Mouse (Mus musculus) liver, embryonic 15.5 days (tissue): ENCODE measurements at regions not wholly inside any gene's neighbourhood (a gene's known extent, or its start where the extent isn't known, plus 50 kb on each side); places are given as distances from the start of the nearest gene placed in this dataset.
A peak's percentile ranks its signal among the peaks of the same experiment; 100 is the strongest.

Experiments
- ATAC-seq: fragments of 200-750 bp; cut with Nextera tagmentation; 2 replicates; pipeline ENCODE4 v1.8.0; 2017; ENCODE audit warnings: moderate number of reproducible peaks, mild to moderate bottlenecking, moderate library complexity; ENCODE audit not compliant: insufficient read depth
- H3K27ac ChIP-seq: fragments of 300-500 bp; sonication (generic); replicated peaks from 2 replicates; pipeline ENCODE4 v1.5.1; 2015; ENCODE audit warnings: mild to moderate bottlenecking, inconsistent platforms
- H3K27me3 ChIP-seq: fragments of 300-500 bp; sonication (generic); 2 replicates; pipeline ENCODE4 v1.6.1; 2015; ENCODE audit warnings: mild to moderate bottlenecking, inconsistent platforms
- H3K36me3 ChIP-seq: fragments of 300-500 bp; sonication (generic); replicated peaks from 2 replicates; pipeline ENCODE4 v1.6.1; 2015; ENCODE audit warnings: moderate library complexity, mild to moderate bottlenecking, inconsistent platforms
- H3K4me1 ChIP-seq: fragments of 300-500 bp; sonication (generic); replicated peaks from 2 replicates; pipeline ENCODE4 v1.6.1; 2015; ENCODE audit warnings: inconsistent platforms
- H3K4me2 ChIP-seq: fragments of 300-500 bp; sonication (generic); 2 replicates; pipeline ENCODE4 v1.6.1; 2015; ENCODE audit warnings: moderate library complexity, mild to moderate bottlenecking, inconsistent platforms
- H3K4me3 ChIP-seq: fragments of 300-500 bp; sonication (generic); replicated peaks from 2 replicates; pipeline ENCODE4 v1.5.1; 2015; ENCODE audit warnings: mild to moderate bottlenecking, inconsistent platforms
- H3K9ac ChIP-seq: fragments of 300-500 bp; sonication (generic); 2 replicates; pipeline ENCODE4 v1.6.1; 2015; ENCODE audit warnings: moderate library complexity, mild to moderate bottlenecking, inconsistent platforms
- H3K9me3 ChIP-seq: fragments of 300-500 bp; sonication (generic); replicated peaks from 2 replicates; pipeline ENCODE4 v1.6.1; 2016; ENCODE audit warnings: inconsistent platforms
- WGBS: fragments of 180-500 bp; shearing (Covaris S2); methylation state at CpG from one replicate; pipeline ENCODE4 v1.1.7; 2015; ENCODE audit warnings: mixed read lengths; ENCODE audit not compliant: insufficient replicate concordance; 5-methylcytosine and 5-hydroxymethylcytosine counted together

DNA sequence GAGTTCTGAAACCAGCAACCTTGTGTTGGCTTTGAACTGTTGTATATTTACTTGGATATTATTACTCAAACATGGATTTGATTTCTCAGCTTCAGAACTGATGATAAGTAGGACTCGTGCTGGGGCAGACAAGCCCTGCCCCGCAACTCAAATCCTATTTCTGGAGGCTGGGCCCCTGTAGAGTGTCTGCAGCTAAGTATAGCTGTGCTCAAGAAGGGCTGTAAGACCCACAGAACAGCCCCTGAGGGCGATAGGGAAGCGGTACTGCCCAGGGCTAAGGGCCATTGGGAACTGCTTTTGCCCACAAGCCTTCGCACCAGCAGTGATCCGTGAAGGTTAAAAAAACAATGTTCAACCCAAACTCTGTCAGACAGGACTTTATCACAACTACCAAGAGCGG is 191.9 kb upstream of the Lpp start:
- 70% methylated on average over 7 of the region's 7 CpGs for WGBS
- no peak overlapping the region for H3K4me3 ChIP-seq
- H3K4me1 ChIP-seq, result peaks cover 15% of the 10 kb centered on the region
- H3K36me3 ChIP-seq, result no peaks in the 10 kb centered on the region
- H3K27ac ChIP-seq, result 0 out of 2 replicates have a peak overlapping the region, but pooled peaks have one; percentile 34
- H3K4me2 ChIP-seq, result no peak overlapping the region
- ATAC-seq, result no peak
- no peaks in the 10 kb centered on the region for H3K27me3 ChIP-seq
- no peak overlapping the region for H3K9ac ChIP-seq
- no peaks in the 10 kb centered on the region for H3K9me3 ChIP-seq

DNA sequence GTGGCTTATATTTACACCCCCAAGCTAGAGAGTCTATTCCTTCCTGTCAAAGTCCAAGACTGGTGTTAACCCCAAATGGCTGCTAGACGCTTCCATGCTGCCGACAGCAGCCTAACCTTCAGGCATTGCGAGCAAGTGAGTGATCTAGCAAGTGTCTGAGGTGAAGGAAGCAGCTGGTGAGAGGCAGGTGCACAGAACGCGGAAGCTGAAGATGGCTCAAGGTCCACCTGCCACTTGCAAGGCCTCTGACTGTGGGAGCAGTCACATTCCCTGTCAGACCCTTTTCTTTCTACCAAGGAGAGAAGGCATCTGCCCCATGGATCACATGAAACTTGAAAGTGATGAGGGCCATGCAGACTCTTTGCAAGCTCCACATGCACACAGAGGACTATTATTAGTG is 193.1 kb upstream of the Lpp start:
- H3K9ac ChIP-seq, result no peak overlapping the region
- no peak overlapping the region for H3K4me3 ChIP-seq
- 68% methylated on average over 5 of the region's 5 CpGs for WGBS
- no peak overlapping the region for H3K4me2 ChIP-seq
- no peaks in the 10 kb centered on the region for H3K9me3 ChIP-seq
- peaks cover 15% of the 10 kb centered on the region for H3K4me1 ChIP-seq
- no peaks in the 10 kb centered on the region for H3K27me3 ChIP-seq
- peak overlapping the region; percentile 68 for H3K27ac ChIP-seq
- no peaks in the 10 kb centered on the region for H3K36me3 ChIP-seq
- peak; percentile 8; the same call in 1 of the 2 replicates for ATAC-seq

DNA sequence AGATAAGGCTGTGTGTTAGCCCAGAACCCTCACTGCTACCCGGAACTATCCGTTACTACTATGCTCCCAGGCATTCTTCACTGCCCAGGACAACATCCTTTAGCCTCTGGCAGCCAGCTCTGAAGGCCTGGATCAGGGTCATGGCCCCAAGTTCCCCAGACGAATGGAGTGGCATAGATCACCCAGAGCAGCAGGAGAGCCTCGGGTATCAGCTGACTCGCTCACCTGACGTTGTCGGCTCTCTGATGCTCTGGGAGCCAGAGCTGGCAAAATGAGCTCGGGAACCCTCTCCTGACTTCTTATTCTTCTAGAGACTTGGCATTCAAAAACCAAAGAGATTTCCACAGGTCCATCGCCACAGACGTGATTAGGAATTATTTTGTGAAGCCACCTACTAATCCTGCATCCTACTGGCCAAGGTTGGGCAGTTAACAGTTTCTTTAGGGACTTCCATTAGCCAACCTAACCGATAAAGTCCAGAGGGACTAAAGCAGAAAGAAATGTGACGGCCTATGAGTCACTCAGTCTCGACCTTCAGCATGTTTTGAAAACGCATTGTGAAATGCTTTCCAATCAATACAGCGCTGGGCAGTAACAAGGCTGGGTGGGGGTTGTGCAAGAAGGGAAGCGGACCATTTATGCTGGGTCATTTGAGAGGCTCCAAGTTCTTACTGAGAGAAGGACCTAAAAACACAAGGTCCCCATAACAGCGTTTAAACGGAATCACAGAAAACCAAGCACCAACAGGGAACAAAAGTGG is 193.7 kb upstream of the Lpp start:
- H3K4me2 ChIP-seq, result peak overlapping the region; percentile 10; the same call in 1 of the 2 replicates
- H3K9ac ChIP-seq, result no peak overlapping the region
- no peaks in the 10 kb centered on the region for H3K36me3 ChIP-seq
- H3K27me3 ChIP-seq, result no peaks in the 10 kb centered on the region
- H3K4me1 ChIP-seq, result peaks cover 15% of the 10 kb centered on the region
- peak; percentile 82 for ATAC-seq
- H3K4me3 ChIP-seq, result no peak overlapping the region
- no peaks in the 10 kb centered on the region for H3K9me3 ChIP-seq
- H3K27ac ChIP-seq, result peak overlapping the region; percentile 81
- WGBS, result 53% methylated on average over 18 of the region's 18 CpGs

DNA sequence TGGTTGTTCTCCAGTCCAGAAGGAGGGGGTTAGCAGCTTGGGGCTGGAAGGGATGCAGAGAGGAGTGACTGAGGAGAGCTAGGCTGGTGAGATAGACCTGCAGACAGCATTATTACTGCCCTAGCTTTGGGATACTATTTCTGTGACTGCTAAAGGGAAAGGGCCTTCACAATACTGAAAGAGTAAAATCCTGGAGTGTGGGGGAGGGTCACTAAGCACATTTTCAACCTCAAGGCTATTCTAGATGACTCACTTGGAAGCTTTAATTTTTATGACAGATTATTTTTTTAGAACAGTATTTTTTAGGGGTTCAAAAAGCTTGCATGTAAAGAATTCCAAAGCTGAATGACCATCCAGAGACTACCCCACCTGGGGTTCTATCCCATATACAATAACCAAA is 195.0 kb upstream of the Lpp start:
- H3K27ac ChIP-seq, result no peak overlapping the region

DNA sequence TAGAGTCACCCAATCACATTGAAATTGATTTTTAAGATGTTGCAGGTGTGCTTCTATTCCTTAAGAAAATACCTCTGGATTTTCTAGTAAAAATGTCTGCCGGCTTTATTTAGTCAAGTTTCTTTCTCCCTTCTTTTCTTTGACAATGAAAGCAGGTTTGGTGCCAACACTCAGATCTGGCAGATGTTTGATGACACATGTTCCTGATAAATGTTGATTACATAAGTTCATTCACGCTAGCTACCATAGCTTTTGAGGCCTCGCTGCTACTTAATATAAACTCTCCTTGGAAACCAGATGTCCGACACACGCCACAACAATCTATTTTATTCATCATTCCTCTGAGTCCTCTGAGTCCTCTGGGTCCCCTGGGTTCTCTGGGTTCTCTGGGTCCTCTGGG is 195.7 kb upstream of the Lpp start:
- ATAC-seq, result no peak
- H3K9me3 ChIP-seq, result no peaks in the 10 kb centered on the region
- H3K36me3 ChIP-seq, result no peaks in the 10 kb centered on the region
- H3K4me1 ChIP-seq, result peaks cover 15% of the 10 kb centered on the region
- H3K27ac ChIP-seq, result no peak overlapping the region
- H3K9ac ChIP-seq, result no peak overlapping the region
- no peak overlapping the region for H3K4me2 ChIP-seq
- H3K27me3 ChIP-seq, result no peaks in the 10 kb centered on the region
- H3K4me3 ChIP-seq, result no peak overlapping the region
- WGBS, result 67% methylated on average over 5 of the region's 5 CpGs

More for the DNA sequence above, 195.0 kb upstream of the Lpp start:
- no peak overlapping the region for H3K4me3 ChIP-seq
- no peak for ATAC-seq
- peaks cover 15% of the 10 kb centered on the region for H3K4me1 ChIP-seq
- H3K9me3 ChIP-seq, result no peaks in the 10 kb centered on the region
- H3K36me3 ChIP-seq, result no peaks in the 10 kb centered on the region
- no peak overlapping the region for H3K4me2 ChIP-seq
- H3K27me3 ChIP-seq, result no peaks in the 10 kb centered on the region
- H3K9ac ChIP-seq, result no peak overlapping the region

DNA sequence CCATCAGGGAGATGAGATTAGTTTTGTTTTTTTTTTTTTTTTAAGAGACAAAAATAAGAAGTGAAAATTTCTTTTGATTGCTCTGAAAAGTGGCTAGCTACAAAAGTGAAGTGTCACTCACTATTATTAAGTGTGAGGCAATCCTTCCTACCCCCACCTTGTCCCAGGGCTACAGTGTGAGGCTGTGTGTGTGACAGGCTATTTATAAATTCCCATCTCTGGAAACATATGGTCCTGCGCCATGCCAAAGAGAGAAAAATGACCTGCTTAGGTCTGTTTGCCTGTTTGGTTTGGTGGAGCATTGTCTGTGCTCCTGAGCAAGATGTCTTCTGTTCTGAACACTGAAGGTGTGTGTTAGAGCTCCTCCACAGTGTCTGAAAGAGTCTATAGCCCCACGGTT is 199.4 kb upstream of the Lpp start:
- H3K27me3 ChIP-seq, result no peaks in the 10 kb centered on the region
- H3K9ac ChIP-seq, result no peak overlapping the region
- H3K9me3 ChIP-seq, result no peaks in the 10 kb centered on the region
- H3K4me1 ChIP-seq, result 0 out of 2 replicates have a peak, but pooled peaks cover 4% of the 10 kb centered on the region
- no peak for ATAC-seq
- no peak overlapping the region for H3K4me3 ChIP-seq
- 55% methylated on average over 2 of the region's 2 CpGs for WGBS
- H3K4me2 ChIP-seq, result peak overlapping the region; percentile 10; the same call in 1 of the 2 replicates
- H3K36me3 ChIP-seq, result no peaks in the 10 kb centered on the region
- no peak overlapping the region for H3K27ac ChIP-seq

DNA sequence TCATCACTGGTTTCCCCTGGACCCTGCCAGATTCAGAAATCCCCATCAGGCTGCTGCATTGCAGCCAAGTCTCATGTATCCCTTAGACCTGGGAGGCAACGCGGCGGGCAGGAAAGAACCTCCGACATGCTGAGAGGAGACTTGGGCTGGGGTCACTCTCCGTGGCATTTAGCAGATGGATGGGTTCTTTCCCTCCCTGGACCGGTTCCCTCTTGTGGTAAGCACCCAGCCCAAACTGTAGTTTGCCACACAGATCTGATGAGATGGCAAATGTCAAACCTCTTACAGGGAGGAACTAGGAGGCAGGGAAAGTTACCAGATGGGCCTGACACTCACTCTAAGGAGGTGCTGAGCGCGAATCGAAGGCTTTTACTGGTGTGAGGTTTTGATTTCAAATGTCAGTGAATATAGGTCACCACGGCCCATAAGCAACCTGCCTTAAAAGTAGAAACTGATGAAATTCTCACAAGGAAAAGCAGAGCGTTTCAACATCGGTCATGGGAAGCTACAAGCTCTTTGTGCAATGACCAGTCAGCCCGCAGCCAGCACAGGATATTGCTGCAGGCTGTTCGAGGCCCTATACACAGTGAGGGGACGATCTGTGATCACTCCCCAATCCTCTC is 199.9 kb upstream of the Lpp start:
- no peak overlapping the region; the same call in 1 of the 2 replicates for H3K27ac ChIP-seq
- 55% methylated on average over 15 of the region's 15 CpGs for WGBS

DNA sequence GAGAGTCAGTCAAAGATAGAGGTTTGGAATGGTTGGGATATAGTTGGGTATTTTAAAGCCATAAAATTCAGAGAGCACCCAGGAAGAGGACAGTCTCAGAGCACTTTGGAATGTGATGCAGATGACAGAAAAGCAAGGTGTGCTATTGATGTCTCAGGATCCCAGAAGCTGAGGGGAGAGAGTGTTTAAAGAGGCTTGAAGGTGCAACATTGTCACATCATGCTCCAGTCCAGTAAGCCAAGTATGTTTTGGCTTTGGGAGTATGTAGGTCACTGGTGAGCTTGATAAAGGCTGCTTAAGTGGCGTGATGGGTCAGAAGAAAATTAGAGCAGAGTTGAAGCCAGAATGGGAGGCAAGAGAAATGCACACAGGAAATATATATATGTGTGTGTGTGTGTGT is 201.3 kb upstream of the Lpp start:
- no peak overlapping the region for H3K9ac ChIP-seq
- no peaks in the 10 kb centered on the region for H3K36me3 ChIP-seq
- H3K27ac ChIP-seq, result no peak overlapping the region
- no peaks in the 10 kb centered on the region for H3K4me1 ChIP-seq
- H3K9me3 ChIP-seq, result no peaks in the 10 kb centered on the region
- no peak overlapping the region for H3K4me2 ChIP-seq
- H3K4me3 ChIP-seq, result no peak overlapping the region
- ATAC-seq, result no peak
- WGBS, result 59% methylated on average over 1 of the region's 1 CpGs
- H3K27me3 ChIP-seq, result no peaks in the 10 kb centered on the region

More for the DNA sequence above, 199.9 kb upstream of the Lpp start:
- no peak overlapping the region for H3K4me3 ChIP-seq
- no peaks in the 10 kb centered on the region for H3K4me1 ChIP-seq
- H3K27me3 ChIP-seq, result no peaks in the 10 kb centered on the region
- no peaks in the 10 kb centered on the region for H3K36me3 ChIP-seq
- H3K9me3 ChIP-seq, result no peaks in the 10 kb centered on the region
- H3K9ac ChIP-seq, result no peak overlapping the region
- ATAC-seq, result no peak
- H3K4me2 ChIP-seq, result peak overlapping the region; percentile 10; the same call in 1 of the 2 replicates

DNA sequence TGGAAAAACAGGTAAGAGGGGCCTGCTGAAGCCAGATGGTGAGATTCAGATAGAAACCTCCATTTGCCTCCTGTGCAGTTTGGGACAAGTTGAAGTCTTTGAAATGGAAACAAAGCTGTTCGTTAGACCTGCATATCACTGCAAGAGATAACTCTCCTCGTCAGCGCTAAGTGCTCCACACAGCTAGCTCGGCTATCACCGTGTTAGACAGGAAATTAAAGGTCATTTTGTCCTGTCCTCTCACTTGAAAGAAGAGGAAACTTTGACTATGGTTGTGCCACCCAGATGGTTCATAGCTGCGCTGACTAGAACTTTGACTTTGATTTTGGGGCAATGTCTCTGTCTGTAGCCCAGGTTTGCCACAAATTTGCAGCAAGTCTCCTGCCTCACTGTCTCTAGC is 198.5 kb upstream of the Bcl6 start:
- H3K4me1 ChIP-seq, result no peaks in the 10 kb centered on the region; the same call in 1 of the 2 replicates
- H3K36me3 ChIP-seq, result no peaks in the 10 kb centered on the region
- H3K27ac ChIP-seq, result no peak overlapping the region
- H3K4me2 ChIP-seq, result no peak overlapping the region
- no peak overlapping the region for H3K9ac ChIP-seq
- no peak overlapping the region for H3K4me3 ChIP-seq
- ATAC-seq, result no peak
- 55% methylated on average over 6 of the region's 6 CpGs for WGBS
- no peaks in the 10 kb centered on the region for H3K9me3 ChIP-seq
- H3K27me3 ChIP-seq, result no peaks in the 10 kb centered on the region

DNA sequence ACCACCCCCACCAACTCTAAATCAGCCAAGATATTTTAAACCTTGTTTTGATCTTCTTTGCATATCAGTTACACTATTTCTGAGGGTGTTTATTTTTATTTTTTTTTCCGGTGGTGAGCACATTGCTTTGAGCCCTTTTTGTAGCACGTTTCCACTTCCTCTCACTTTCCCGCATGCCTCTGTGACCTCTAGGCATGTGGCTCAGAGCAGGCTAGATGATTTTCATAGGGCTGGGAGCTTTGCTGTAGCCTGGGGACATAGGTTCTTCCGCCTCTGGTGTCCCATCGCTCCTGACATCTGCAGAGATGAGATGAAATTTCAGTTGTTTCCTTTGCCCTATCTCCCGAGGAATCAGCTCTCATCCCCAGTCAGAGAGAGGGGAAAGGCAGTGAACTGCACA is 197.3 kb upstream of the Bcl6 start:
- Histone ChIP-seq H3K36me3 (no peaks in the 10 kb centered on the region), H3K9me3 (no peaks in the 10 kb centered on the region), H3K27ac (no peak overlapping the region), H3K4me3 (no peak overlapping the region), H3K9ac (no peak overlapping the region), H3K4me2 (no peak overlapping the region), H3K4me1 (no peaks in the 10 kb centered on the region; the same call in 1 of the 2 replicates), H3K27me3 (no peaks in the 10 kb centered on the region)
- no peak for ATAC-seq
- WGBS, result 47% methylated on average over 6 of the region's 6 CpGs

DNA sequence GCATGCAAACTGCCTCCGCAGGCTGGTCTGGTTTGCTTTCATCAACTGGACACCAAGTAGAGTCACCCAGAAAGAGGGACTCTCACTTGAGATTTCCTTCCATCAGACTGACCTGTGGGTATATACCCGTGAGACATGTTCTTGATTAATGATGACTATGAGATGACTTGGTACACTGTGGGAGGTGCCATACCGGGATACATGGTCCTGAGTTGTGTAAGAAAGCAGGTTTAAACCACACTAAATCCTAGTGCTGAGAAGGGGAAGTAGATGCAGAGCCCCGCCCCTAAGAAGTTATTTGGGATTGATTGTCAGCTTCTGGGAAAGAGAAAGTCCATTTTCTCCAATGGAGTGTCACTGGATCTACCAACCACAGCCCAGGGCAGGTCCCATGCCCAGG is 196.2 kb upstream of the Bcl6 start:
- no peak for ATAC-seq
- 60% methylated on average over 4 of the region's 4 CpGs for WGBS
- Histone ChIP-seq H3K4me3 (no peak overlapping the region), H3K9ac (no peak overlapping the region), H3K27me3 (no peaks in the 10 kb centered on the region), H3K4me2 (no peak overlapping the region), H3K27ac (no peak overlapping the region), H3K36me3 (no peaks in the 10 kb centered on the region), H3K4me1 (peaks cover 6% of the 10 kb centered on the region; the same call in 1 of the 2 replicates), H3K9me3 (no peaks in the 10 kb centered on the region)
